Mouse (Mus musculus) megakaryocyte-erythroid progenitor cell, adult 5 weeks (primary cell): ENCODE results near the gene Cdk5. TPM values are rescaled to one million over a fixed set of nuclear protein-coding genes. Genes with fewer than 3 reads are reported as not detected.

Experiments used
- polyA plus RNA-seq: library from polyadenylated mRNA; stranded (reverse); fragments of >175 nt; gene quantifications from 2 replicates; pipeline ENCODE4 v1.2.3, GENCODE M21; 2012

The Cdk5 gene
- 14.9 and 15.2 TPM in 2 replicates for polyA plus RNA-seq

DNA sequence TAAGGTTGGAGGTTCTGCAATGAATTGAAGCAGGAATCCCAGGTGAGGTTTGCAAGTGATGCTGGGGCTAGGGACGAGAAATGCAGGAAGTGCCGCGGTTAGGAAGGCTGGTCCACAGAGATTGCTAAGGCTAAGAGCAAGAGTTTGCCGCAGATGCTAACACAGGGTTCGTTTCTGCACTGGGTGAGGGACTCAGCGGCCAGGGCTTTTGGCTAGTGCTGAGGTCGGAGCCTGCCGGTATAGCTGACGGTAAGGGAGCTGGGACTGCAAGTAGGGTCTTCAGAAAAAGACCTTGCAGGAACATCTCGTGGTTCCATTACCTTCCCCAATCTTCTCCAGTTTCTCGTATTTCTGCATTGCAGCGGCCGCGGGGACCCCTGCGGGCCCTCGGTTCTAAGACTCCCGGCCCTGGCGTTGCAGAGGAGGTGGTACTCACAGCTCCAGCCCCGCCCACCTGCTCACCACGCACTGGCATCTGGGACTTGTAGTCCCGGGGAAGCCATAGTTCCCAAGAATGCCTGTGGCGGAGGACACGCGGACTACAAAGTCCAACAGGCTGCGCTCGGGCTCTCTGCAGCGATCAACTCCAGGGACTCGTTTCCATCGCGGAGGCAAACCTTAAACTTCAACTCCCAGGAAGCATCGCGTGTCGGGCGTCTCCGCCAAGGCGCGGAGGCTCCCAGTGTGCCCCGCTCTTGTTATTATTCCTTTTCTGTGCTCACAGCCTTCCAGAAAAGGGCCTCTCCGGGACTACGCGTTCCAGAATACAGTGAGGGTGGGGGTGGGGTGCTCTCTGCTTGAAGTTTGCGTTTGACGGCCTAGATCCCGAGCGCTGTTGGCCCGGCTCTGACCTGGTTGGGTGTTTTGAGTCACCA lies at the start of gene Cdk5, which contains the start of gene Slc4a2:
TSS of gene Cdk5 (minus strand) at position 402 of the 875 bp plus-strand sequence.
TSS of gene Slc4a2 (plus strand) at position 709 of the 875 bp plus-strand sequence.

GRCm38 (mm10) chr5:24452030-24452690 lies 28.8 kb upstream of the Cdk5 start, which contains the start of gene Agap3:
Gene Agap3 (plus strand): TSS chr5:24452177.

DNA sequence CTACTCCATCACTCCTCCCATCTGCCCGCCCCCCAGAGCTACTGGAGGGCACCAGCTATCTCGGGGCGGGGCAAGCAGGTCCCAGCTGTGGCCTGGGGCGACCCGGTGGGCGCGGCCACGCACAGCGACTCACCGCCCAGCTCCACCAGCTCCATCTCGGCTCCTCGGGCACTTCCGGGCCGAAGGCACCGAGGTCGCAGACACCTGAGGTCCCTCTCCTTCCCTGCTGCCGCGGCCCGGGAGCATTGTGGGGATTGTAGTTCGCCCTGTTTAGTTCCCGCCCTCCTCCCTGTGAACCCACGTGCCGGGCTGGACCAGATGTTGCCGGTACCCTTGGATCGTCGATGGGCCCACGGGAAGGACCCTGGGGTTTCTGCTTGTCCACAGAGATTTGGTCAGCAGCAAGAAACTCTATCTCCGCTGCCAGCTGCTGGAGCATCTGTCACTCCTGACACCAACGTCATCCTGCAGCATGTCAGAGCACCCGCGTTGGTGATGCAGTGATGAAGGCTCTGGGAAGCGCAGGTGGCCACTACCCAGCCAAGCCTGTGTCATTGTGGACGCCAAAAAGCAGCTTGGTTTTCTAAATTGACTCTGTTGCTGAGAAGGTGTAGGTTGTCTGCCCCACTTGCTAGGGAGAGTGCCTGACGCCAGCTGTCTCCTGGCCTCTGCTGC lies 24.4 kb upstream of the Cdk5 start, which contains the start of gene Tmub1:
TSS of gene Tmub1 (minus strand) at position 231 of the 675 bp plus-strand sequence.

GRCm38 (mm10) chr5:24444746-24445427 lies 21.6 kb upstream of the Cdk5 start, which contains the start of gene Fastk:
Gene Fastk (minus strand): TSS chr5:24445287.

GRCm38 (mm10) chr5:24413042-24413693 lies 10.2 kb downstream of the Cdk5 start, which contains the start of gene Asic3:
Gene Asic3 (plus strand): TSS chr5:24413392.

DNA sequence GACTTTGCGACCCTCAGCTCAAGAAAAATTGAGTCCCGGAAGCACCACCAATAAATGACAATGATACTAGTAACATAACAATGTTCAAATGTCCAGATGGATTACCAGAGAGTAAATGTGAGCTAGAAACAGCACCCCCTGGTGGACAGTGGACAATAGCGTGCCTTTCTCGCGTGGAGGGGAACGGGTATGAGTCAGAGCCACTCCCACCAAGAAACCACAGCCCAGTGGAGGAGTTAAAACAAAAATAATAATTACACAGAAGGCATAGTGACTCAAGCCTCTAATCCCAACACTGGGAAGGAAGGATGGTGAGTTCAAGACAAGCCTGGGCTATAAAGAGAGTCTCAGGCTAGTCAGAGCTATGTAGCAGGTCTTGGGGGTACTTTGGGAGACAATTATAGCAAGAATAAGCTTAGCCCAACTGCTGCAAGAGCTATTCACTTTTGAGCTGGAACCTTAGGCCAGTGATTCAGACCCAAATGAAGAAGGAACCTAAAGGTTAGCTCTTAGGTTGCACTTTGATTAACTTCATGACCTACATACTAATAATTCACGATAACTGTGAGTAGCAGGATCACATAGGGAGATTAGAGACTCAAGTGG lies 29.8 kb downstream of the Cdk5 start, which contains the start of gene Abcb8:
TSS of gene Abcb8 (plus strand) at position 272 of the 606 bp plus-strand sequence.

GRCm38 (mm10) chr5:24391864-24392263 lies 31.5 kb downstream of the Cdk5 start, which contains the start of gene Atg9b:
Gene Atg9b (minus strand): TSS chr5:24392143.

Other genes starting within 250 kb of the Cdk5 start
- 1.2 and 3.4 TPM in 2 replicates for gene Kcnh2, start 71.9 kb downstream of the Cdk5 start, polyA plus RNA-seq
- 0.01 and 0.04 TPM in 2 replicates for gene Nos3, start 58.7 kb downstream of the Cdk5 start, polyA plus RNA-seq
- gene Atg9b, start 31.4 kb downstream of the Cdk5 start, polyA plus RNA-seq, result 9.1 and 12.0 TPM in 2 replicates
- gene Abcb8, start 29.9 kb downstream of the Cdk5 start, polyA plus RNA-seq, result 39.0 and 46.9 TPM in 2 replicates
- gene Asic3, start 10.1 kb downstream of the Cdk5 start, polyA plus RNA-seq, result 0.59 and 0.61 TPM in 2 replicates
- 43.0 and 45.9 TPM in 2 replicates for gene Slc4a2, start 307 bp upstream of the Cdk5 start, polyA plus RNA-seq
- 187 and 193 TPM in 2 replicates for gene Fastk, start 21.8 kb upstream of the Cdk5 start, polyA plus RNA-seq
- gene Tmub1, start 24.3 kb upstream of the Cdk5 start, polyA plus RNA-seq, result 37.1 and 49.8 TPM in 2 replicates
- 162 and 186 TPM in 2 replicates for gene Agap3, start 28.6 kb upstream of the Cdk5 start, polyA plus RNA-seq
- gene Gbx1, start 103.7 kb upstream of the Cdk5 start, polyA plus RNA-seq, result 0.02 and 0.04 TPM in 2 replicates
- 0.08 and 0.11 TPM in 2 replicates for gene Asb10, start 117.4 kb upstream of the Cdk5 start, polyA plus RNA-seq
- gene 4931409K22Rik, start 133.3 kb upstream of the Cdk5 start, polyA plus RNA-seq, result not detected in 2 replicates
- 57.9 and 63.6 TPM in 2 replicates for gene Abcf2, start 153.9 kb upstream of the Cdk5 start, polyA plus RNA-seq
- gene Chpf2, start 163.2 kb upstream of the Cdk5 start, polyA plus RNA-seq, result 40.3 and 46.2 TPM in 2 replicates
- gene Smarcd3, start 200.9 kb upstream of the Cdk5 start, polyA plus RNA-seq, result 0.12 and 0.13 TPM in 2 replicates